Mouse (Mus musculus) liver, postnatal 0 days (tissue): ENCODE measurements around the gene Pygo1.

Source experiments
- CTCF ChIP-seq: sonication (generic); IDR thresholded peaks from 2 replicates; pipeline ENCODE4 v1.5.1; 2016; ENCODE audit warnings: antibody characterized with exemption, low read depth
- EP300 ChIP-seq: IDR thresholded peaks from 2 replicates; pipeline ENCODE4 v1.6.1; 2016; ENCODE audit warnings: antibody characterized with exemption, low read depth, mild to moderate bottlenecking

- TF ChIP-seq CTCF (no peak), EP300 (0 out of 2 replicates have a peak, but pooled peaks have one; percentile 6)
Measured at GRCm38 (mm10) chr9:72991420-72991819, 66.0 kb downstream of the Pygo1 start.
